Mouse (Mus musculus) bone marrow macrophage, adult 2 months (primary cell): Measurements from ENCODE around the gene Padi2.

Experiments used
- CTCF ChIP-seq: IDR thresholded peaks from 2 replicates; pipeline ENCODE4 v1.5.1; 2012; ENCODE audit warnings: low read depth, mild to moderate bottlenecking, low read length, moderate library complexity
- POLR2A ChIP-seq: IDR thresholded peaks from 2 replicates; pipeline ENCODE4 v1.6.1; 2012; ENCODE audit warnings: mild to moderate bottlenecking, low read depth, low read length, borderline replicate concordance

DNA sequence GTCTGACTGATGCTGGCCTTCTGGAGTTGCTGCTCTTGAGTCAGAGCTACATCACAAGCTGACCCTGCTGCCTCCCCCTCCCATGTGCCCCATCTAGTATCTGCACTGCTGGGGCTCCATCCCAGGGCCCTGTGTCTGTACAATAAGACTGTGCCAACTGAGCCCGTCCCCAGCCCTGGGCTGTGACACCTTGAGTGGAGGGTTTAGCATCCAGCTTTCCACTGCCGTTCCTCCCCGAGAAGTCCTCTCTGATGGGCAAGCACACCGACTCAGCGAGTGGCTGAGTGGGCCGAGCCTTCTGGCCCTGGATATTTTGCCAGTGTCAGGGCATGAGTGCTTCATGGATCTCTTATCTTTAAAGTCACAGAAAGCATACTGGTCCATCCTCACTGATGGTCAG, 68.3 kb downstream of the Padi2 start:
- no peak for TF ChIP-seq CTCF
- no peak for TF ChIP-seq POLR2A
